Mouse (Mus musculus) midbrain, embryonic 12.5 days (tissue): ENCODE results near the gene Slfn2. TPM values are rescaled to one million over a fixed set of nuclear protein-coding genes. Genes with fewer than 3 reads are reported as not detected.

Source experiments
- ATAC-seq: fragments of 200-750 bp; cut with Nextera tagmentation; 2 replicates; pipeline ENCODE4 v1.8.0; 2017; ENCODE audit warnings: low read depth, moderate TSS enrichment, moderate library complexity; ENCODE audit not compliant: low FRiP score
- H3K27ac ChIP-seq: fragments of 300-500 bp; sonication (generic); replicated peaks from 2 replicates; pipeline ENCODE4 v1.5.1; 2016; ENCODE audit warnings: mild to moderate bottlenecking
- H3K27me3 ChIP-seq: fragments of 300-500 bp; sonication (generic); 2 replicates; pipeline ENCODE4 v1.6.1; 2016; ENCODE audit warnings: mild to moderate bottlenecking
- H3K36me3 ChIP-seq: fragments of 300-500 bp; sonication (generic); 2 replicates; pipeline ENCODE4 v1.6.1; 2016
- H3K4me1 ChIP-seq: fragments of 300-500 bp; sonication (generic); 2 replicates; pipeline ENCODE4 v1.6.1; 2016
- H3K4me2 ChIP-seq: fragments of 300-500 bp; sonication (generic); replicated peaks from 2 replicates; pipeline ENCODE4 v1.6.1; 2016; ENCODE audit warnings: mild to moderate bottlenecking, moderate library complexity
- H3K4me3 ChIP-seq: fragments of 300-500 bp; sonication (generic); 2 replicates; pipeline ENCODE4 v1.5.1; 2016; ENCODE audit warnings: mild to moderate bottlenecking
- H3K9ac ChIP-seq: fragments of 300-500 bp; sonication (generic); replicated peaks from 2 replicates; pipeline ENCODE4 v1.6.1; 2016; ENCODE audit warnings: mild to moderate bottlenecking, moderate library complexity
- H3K9me3 ChIP-seq: fragments of 300-500 bp; sonication (generic); 2 replicates; pipeline ENCODE4 v1.6.1; 2016; ENCODE audit warnings: mild to moderate bottlenecking
- WGBS: fragments of 180-500 bp; shearing (Covaris S2); methylation state at CpG from one replicate; pipeline ENCODE4 v1.1.7; 2016; 5-methylcytosine and 5-hydroxymethylcytosine counted together
- polyA plus RNA-seq: library from polyadenylated mRNA; unstranded; fragments of >200 nt; fragmentation: Nextera tagmentation; extraction: Ambion mirVana; gene quantifications from 2 replicates; pipeline ENCODE4 v1.2.1, GENCODE M21; 2016

The Slfn2 gene
- polyA plus RNA-seq, 1 experiment from 2014 or later = 1.4 TPM

DNA sequence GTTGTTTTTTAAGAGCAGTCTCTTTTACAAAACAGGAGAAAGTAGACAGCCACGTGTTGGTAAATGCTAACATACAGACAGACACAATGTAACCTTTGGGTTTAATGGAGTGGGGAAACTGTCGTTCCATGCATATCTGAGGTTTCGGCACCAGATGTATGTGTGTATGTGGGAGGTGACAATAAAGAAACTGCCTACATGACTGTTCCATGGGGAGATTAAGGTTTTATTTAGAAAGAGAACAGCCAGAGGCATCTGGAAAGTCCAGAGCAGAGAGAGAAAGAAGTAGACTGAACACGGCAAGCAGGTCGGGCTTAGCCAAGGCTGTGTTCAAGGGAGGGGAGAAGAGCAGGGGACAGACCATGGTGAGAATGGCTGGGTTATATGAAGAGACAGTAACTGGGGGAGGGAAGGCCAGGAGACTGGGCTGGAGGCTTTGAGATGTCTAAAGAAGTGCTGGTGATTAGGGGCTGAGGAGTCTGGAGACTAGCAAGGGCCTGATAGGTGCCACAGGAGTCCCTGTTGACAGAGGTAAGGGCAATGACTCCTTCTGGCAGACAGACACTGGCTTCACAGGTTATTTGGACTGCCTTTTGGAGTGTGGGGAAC, 4.4 kb upstream of the Slfn2 start:
- ATAC-seq = no peak
- Histone ChIP-seq H3K36me3 (no peaks in the 10 kb centered on the region), H3K4me3 (no peak overlapping the region), H3K4me2 (no peak overlapping the region), H3K27ac (no peak overlapping the region), H3K4me1 (0 out of 2 replicates have a peak, but pooled peaks cover 3% of the 10 kb centered on the region), H3K9ac (no peak overlapping the region), H3K27me3 (no peaks in the 10 kb centered on the region), H3K9me3 (no peaks in the 10 kb centered on the region)
- WGBS = 86% methylated on average over 5 of the region's 5 CpGs

DNA sequence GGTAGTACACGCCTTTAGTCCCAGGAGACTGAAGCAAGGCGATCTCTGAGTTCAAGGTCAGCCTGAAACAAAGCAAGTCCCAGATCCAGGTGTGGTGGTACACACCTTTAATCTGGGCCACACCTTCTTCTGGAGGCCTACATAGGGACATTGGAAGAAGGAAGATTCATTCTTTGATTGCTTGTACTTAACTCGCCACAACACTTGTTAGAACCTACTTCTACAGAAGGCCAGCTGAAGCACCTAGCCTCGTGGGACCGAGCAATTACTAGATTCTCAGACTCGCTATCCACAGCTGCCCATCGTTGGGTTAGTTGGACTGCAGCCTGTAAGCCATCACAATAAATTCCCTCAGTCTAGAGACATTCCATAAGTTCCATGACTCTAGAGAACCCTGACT, 3.1 kb upstream of the Slfn2 start:
- Histone ChIP-seq H3K27me3 (no peaks in the 10 kb centered on the region), H3K9ac (no peak overlapping the region), H3K4me1 (0 out of 2 replicates have a peak, but pooled peaks cover 4% of the 10 kb centered on the region), H3K27ac (no peak overlapping the region), H3K4me3 (no peak overlapping the region), H3K4me2 (no peak overlapping the region), H3K36me3 (no peaks in the 10 kb centered on the region), H3K9me3 (no peaks in the 10 kb centered on the region)
- ATAC-seq = no peak
- WGBS = 89% methylated on average over 7 of the region's 7 CpGs

DNA sequence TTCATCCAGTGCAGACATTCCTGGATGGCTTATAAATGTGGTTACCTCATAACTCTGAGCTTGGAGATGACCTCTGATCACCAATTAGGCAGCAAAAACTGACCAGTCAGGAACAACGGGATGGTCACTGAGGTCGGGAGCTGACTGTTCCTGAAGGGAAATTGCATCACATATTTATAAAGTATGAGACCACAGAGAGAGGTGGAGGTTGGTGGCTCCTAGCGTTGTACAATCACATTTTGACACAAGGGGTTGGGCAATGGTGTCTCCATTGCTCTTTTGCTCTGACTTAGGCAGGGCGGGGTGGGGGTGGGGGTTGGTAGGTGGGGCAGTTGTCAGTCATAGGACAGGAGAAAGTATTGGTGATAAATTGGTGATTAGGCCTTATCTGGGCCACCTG, 1.8 kb upstream of the Slfn2 start:
- H3K9ac ChIP-seq = no peak overlapping the region
- H3K4me1 ChIP-seq = 0 out of 2 replicates have a peak, but pooled peaks cover 4% of the 10 kb centered on the region
- H3K9me3 ChIP-seq = no peaks in the 10 kb centered on the region
- H3K36me3 ChIP-seq = no peaks in the 10 kb centered on the region
- no peak overlapping the region for H3K4me3 ChIP-seq
- H3K4me2 ChIP-seq = no peak overlapping the region
- no peak overlapping the region for H3K27ac ChIP-seq
- no peaks in the 10 kb centered on the region for H3K27me3 ChIP-seq
- ATAC-seq = no peak
- WGBS = 78% methylated on average over 4 of the region's 4 CpGs

DNA sequence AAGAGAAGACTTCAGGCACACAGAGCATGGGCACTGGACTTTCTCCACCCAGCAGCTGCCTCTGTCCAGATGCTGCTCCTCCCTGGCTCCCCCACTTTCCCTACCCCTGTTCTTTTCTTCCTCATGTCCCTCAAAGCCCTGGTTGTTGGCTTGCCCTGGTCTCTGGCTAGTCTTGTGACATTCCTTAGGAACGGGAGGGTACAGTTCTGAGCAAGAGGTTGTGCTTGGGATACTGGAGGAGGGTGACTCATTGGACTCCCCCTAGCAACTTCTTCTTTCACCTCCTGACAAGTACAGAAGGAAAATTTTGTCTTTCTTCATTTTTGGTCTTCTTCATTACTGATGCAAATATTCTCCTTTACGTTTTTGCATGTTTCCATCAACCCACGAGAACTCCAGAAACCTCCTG, 967 bp upstream of the Slfn2 start:
- WGBS = 72% methylated on average over 3 of the region's 3 CpGs
- 0 out of 2 replicates have a peak, but pooled peaks cover 4% of the 10 kb centered on the region for H3K4me1 ChIP-seq
- H3K9ac ChIP-seq = no peak overlapping the region
- no peaks in the 10 kb centered on the region for H3K9me3 ChIP-seq
- no peak overlapping the region for H3K4me3 ChIP-seq
- no peak for ATAC-seq
- no peak overlapping the region for H3K4me2 ChIP-seq
- no peaks in the 10 kb centered on the region for H3K27me3 ChIP-seq
- no peaks in the 10 kb centered on the region for H3K36me3 ChIP-seq
- no peak overlapping the region for H3K27ac ChIP-seq

DNA sequence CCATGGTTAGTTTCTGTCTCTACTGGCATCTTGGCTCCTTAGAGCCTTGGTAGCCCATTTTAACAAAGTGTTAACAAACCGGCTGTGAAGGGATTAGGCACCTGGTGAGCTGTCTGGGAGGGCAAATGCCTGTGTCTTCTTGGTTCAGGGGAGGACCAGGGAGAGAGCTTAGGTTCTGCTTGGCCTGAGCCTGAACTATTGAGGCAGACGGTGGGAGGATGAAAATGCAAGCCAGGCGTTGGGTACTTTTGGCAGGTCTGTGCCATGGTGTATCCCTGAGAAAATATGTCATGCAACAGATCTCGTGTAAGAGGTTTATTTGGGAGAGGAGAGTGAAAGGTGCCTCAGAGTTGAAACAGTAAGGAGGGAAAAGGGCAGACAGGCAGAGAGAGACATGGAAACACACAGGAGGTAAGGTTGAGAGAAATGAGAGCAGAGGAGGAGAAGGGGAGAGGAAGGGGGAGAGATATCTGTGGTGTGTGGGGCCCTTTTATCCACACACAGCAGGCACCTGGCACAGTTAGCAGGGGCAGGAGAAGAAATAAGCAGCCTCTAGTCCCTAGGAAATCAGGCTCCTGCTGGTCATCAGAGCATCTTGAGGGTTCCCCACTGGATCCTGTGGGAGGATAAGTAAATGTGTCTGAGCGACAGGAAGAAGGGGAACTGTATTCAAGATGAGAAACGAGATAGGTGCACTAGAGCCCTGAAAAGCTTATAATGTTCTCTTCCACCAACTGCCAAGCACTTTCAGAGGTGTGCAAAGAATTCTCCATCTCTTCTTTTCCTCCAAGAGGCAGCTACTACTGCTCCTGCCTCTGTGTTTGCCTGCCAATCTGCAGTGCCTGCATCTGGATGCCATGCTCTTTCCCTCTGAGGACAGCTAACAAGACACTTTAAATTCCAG, 781 bp downstream of the Slfn2 start:
- Histone ChIP-seq H3K9me3 (no peaks in the 10 kb centered on the region), H3K4me1 (0 out of 2 replicates have a peak, but pooled peaks cover 4% of the 10 kb centered on the region), H3K36me3 (no peaks in the 10 kb centered on the region), H3K27ac (no peak overlapping the region), H3K4me3 (no peak overlapping the region), H3K9ac (no peak overlapping the region), H3K27me3 (no peaks in the 10 kb centered on the region), H3K4me2 (no peak overlapping the region)
- no peak for ATAC-seq
- 12% methylated on average over 6 of the region's 6 CpGs for WGBS

DNA sequence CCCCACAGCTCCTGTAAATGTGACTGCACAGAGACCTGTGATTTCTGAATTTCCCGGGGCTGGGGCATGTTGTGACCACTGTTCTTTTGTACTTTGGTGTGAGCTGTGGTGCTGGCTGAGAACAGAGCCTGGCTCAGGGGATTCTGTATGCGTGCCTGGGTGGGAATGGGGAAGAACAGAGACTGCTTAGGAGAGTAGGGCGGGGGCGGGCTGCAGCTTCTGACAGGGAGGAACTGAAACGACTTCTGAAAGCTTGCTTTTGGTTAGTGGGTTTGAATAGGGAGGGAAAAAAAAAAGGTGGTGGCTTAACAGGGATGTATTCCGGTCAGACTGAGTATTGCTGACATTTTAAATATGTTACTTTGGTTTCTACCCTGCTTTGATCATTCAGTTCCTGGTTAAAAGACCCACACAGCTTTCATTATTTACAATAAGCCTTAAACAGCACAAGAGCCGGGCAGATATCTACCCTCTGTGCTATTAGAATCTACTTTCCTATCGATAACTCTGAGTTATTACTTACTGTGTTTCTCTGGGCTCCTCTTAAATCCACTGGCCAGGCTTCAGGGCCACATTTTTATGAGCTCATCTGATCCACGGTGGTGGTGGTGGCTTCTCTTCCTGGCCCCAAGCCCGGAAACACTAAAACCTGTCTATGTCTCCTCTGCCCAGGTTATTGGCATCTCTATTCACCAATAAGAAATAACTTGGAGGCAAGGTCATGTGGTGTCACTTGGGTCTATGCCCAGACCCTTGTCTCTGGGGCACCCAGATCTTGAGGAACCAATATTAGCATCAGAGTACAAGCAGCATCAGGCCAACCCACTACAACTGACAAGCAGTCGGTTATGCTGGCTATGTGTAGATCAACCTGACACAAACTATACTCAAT, 2.0 kb downstream of the Slfn2 start:
- WGBS = 44% methylated on average over 11 of the region's 11 CpGs

DNA sequence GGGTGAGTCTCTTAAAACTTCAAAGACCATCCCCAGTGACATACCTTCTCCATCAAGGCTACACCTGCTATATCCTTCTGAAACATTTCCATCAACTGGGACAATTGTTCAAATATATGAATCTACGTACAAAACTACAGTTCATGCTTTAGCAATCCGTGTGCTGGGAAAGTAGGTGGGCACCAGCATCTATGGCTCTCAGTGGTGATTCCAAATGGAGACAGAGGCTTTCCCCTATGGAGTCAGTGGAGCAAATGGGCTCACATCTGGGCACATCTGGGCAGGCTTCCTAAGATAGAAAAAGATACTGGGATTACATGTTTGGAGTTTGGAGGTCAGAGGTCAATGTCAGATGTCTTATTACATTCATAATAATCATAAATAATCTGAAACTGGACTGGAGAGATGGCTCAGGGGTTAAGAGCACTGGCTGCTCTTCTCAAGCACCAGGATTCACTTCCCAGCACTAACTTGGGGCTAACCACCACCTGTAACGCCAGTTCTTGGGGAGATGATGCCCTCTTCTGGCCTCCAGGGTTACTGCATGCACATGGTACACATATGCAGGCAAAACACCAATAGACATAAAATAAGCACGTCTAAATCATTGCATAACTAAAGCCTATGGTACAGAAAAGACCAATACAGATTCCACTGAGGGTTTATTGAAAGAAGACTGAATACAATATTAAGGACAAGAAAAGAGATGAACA, 3.2 kb downstream of the Slfn2 start:
- no peak for ATAC-seq
- Histone ChIP-seq H3K4me3 (no peak overlapping the region), H3K9ac (no peak overlapping the region), H3K4me2 (no peak overlapping the region), H3K27me3 (no peaks in the 10 kb centered on the region), H3K27ac (no peak overlapping the region), H3K36me3 (no peaks in the 10 kb centered on the region), H3K4me1 (0 out of 2 replicates have a peak, but pooled peaks cover 4% of the 10 kb centered on the region), H3K9me3 (no peaks in the 10 kb centered on the region)
- 71% methylated on average over 4 of the region's 4 CpGs for WGBS

More for the DNA sequence above, 2.0 kb downstream of the Slfn2 start:
- Histone ChIP-seq H3K27ac (no peak overlapping the region), H3K27me3 (no peaks in the 10 kb centered on the region), H3K4me2 (no peak overlapping the region), H3K9ac (no peak overlapping the region), H3K4me1 (0 out of 2 replicates have a peak, but pooled peaks cover 4% of the 10 kb centered on the region), H3K36me3 (no peaks in the 10 kb centered on the region), H3K9me3 (no peaks in the 10 kb centered on the region), H3K4me3 (no peak overlapping the region)
- ATAC-seq = no peak

DNA sequence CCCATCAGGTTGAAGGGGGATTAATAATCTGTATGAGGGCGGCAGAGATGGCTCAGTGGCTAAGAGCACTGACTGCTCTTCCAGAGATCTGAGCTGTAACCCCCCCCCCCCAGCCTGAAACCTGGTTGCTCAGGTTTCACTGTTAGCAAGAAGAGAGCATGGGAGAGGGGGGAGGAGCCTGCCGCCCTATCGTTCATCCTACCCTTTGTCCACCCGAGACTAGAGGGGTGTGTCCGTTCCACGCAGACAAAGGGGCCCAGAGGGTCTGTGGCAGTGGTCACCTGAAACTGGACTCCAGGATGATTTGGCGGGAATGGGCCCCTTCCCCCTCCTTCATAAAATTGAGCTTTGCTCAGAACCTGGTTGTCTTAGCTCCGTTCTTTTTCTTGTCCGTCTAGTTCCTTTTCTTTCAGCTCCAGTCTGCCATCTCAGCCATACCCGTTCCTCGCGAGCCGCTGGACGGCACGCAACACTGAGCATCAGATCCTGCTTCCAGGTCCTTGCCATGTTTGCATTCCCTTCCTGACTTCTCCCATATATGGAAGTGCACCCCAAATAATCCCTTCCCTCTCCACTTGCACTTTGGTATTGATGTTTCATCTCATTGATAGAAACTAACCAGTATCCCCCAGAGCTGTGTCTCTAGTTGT, 5.5 kb downstream of the Slfn2 start:
- no peaks in the 10 kb centered on the region for H3K9me3 ChIP-seq
- ATAC-seq = no peak

DNA sequence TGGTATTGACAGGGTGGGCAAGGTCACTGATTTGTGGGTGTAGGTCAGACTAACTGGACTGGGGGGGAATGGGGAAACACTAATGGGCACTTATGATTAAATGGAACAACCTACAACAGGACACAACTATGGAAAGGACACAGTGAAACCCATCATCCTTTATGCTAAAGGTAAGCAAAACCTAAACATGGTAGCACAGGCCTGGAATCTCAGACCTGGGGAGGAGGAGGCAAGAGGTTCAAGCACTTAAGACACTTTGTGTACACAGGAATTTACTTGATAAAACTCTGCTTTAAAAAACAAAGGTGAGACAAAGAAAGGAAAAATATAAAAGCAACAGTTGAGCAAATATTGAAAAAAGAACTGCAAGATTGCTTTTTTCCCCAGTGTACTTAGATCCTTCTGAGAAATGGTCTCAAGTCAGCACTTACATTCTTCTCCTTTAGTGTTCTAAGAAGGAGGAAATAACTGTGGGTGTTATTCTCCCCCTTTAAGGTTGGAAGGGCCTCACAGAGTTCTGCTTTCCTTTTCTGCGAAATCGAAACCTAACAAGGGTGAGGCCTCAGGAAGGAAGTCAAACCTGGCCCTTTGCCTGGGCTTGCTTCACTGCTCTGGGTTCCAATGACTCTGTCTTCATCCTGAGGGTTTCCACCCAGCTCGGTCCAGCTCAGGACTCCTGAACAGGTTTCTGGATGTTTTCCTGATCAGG, 13.0 kb downstream of the Slfn2 start:
- H3K36me3 ChIP-seq = no peaks in the 10 kb centered on the region
- WGBS = 91% methylated on average over 3 of the region's 3 CpGs
- no peak overlapping the region for H3K9ac ChIP-seq
- ATAC-seq = no peak
- H3K27ac ChIP-seq = no peak overlapping the region
- no peaks in the 10 kb centered on the region for H3K4me1 ChIP-seq
- H3K4me2 ChIP-seq = no peak overlapping the region
- no peak overlapping the region for H3K4me3 ChIP-seq
- H3K9me3 ChIP-seq = no peaks in the 10 kb centered on the region
- no peaks in the 10 kb centered on the region for H3K27me3 ChIP-seq

More for the DNA sequence above, 5.5 kb downstream of the Slfn2 start:
- Histone ChIP-seq H3K27me3 (no peaks in the 10 kb centered on the region), H3K27ac (no peak overlapping the region), H3K4me2 (no peak overlapping the region), H3K4me1 (0 out of 2 replicates have a peak, but pooled peaks cover 1% of the 10 kb centered on the region), H3K4me3 (no peak overlapping the region), H3K9ac (no peak overlapping the region), H3K36me3 (no peaks in the 10 kb centered on the region)
- WGBS = 84% methylated on average over 15 of the region's 15 CpGs

DNA sequence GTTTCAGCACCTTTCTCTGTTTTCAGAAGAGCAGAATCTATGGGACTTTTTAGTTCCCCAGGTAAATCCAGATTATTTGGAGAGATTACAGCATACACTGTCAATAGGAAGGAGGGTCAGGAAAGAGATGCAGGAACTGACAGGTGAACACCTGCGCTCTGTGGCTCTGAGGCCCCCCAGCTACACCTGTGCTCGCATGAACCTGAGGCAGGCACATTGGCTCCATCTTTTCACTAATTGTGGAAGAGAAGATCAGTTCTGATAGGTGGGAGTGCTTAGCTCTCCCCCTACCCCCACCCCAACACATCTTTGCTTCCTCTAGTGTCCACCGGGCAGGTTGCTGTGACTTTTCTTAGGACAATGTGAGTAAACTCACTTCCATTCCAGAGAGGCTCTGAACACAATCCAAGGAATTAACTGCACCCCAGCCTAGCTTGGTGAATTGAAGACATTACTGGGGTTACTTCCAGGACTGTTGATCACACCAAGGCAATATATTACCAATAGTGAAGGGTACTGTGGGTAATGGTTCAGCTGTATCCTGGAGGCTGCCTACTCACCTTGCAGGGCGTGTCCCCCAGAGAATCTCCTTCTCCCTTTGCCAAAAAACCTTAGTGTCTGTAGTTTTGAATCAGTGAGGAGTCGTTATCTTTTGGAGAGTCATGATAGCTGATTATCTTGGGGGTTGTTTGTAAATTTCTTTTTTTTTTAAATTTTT, 13.7 kb downstream of the Slfn2 start:
- Histone ChIP-seq H3K4me2 (no peak overlapping the region), H3K27me3 (no peaks in the 10 kb centered on the region), H3K27ac (no peak overlapping the region), H3K36me3 (no peaks in the 10 kb centered on the region), H3K4me1 (no peaks in the 10 kb centered on the region), H3K4me3 (no peak overlapping the region), H3K9me3 (no peaks in the 10 kb centered on the region), H3K9ac (no peak overlapping the region)
- WGBS = 87% methylated on average over 5 of the region's 5 CpGs
- no peak for ATAC-seq
